Mouse (Mus musculus): ENCODE measurements around the gene Svs6. TPM values are rescaled to one million over a fixed set of nuclear protein-coding genes. Genes with fewer than 3 reads are reported as not detected.

Gene Svs6
- polyA plus RNA-seq, 1 experiment: not detected

DNA sequence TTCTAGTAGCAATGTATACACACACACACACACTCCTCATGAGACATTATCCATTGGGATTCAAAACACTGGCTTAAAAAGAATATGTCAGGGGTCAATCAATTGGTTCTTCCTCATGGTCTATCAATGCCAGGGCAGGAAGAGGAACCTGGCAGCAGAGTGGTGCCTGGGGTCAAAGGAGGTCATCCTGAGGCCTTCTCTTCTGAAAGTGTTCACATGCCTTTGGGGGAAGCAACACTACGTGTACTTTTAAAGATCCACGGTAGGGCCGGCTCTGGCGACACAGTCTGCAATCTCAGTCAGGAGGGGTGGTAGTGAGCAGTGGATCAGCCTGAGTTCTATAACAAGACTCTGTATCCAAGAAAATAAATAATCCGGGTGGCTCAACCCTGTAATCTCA, 43.1 kb downstream of the Svs6 start:
- Histone ChIP-seq H3K4me3 (ENCODE audit: insufficient read depth, poor library complexity, severe bottlenecking) (no peak overlapping the region), H3K27me3 (ENCODE audit: control insufficient read depth, insufficient read depth, insufficient read length) (no peaks in the 10 kb centered on the region), H3K79me2 (ENCODE audit: control insufficient read depth, insufficient read depth) (no peaks in the 10 kb centered on the region), H3ac (ENCODE audit: control insufficient read depth, insufficient read length, low read depth) (no peak overlapping the region), H3K36me3 (ENCODE audit: control insufficient read depth, insufficient read depth) (no peaks in the 10 kb centered on the region), H3K79me3 (ENCODE audit: low read depth) (no peaks in the 10 kb centered on the region)
- TF ChIP-seq MYOD1 (IDR thresholded peaks at IDR 0.05; ENCODE audit: control insufficient read depth, insufficient read length, low read depth): no peak
- no peak for TF ChIP-seq FOSL1 (IDR thresholded peaks at IDR 0.05; ENCODE audit: insufficient read depth, low read length, poor library complexity, severe bottlenecking)
- no peak for TF ChIP-seq CTCF (IDR thresholded peaks at IDR 0.05; ENCODE audit: control insufficient read depth, insufficient read depth, insufficient read length)
- TF ChIP-seq MAX (IDR thresholded peaks at IDR 0.05): no peak
- no peak for TF ChIP-seq CEBPB (IDR thresholded peaks at IDR 0.05; ENCODE audit: low read depth)
- TF ChIP-seq USF1 (IDR thresholded peaks at IDR 0.05; ENCODE audit: low read depth): no peak
- no peak for TF ChIP-seq MYOG (IDR thresholded peaks at IDR 0.05; ENCODE audit: control insufficient read depth, extremely low read depth, insufficient read length)

DNA sequence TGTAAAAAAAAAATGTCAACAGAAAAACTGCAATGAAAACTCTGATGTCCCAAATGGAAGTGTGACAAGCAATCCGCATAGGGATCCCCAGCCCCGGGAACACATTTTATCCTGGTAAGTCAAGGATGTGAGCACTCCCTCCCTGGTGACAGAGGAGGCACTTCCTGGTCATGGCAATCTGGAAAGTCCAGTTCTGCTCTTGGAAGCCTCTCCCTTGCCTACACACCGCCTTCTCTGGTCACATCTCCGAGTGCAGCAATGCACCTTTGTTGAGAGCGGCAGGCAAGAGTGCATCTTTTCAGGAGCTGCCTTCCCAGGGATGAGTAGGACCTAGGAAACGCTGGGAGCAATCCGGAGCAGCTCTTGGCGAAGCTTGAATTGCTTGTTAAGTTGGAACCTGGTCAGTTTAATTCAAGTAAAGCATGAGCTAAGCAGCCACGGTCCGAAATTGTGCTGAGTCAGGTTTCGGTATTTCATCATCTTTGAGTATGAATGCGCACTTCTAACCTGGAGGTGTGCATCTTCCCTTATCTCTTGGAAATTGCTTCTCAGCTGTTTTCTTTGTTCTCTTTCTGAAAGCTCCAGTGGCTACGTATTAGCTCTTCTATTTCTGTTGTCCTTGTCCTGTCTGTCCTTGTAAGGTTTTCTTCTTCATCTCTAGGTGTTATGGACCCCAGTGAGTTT, 44.6 kb downstream of the Svs6 start:
- H3K27me3 ChIP-seq (ENCODE audit: control insufficient read depth, insufficient read depth, insufficient read length): no peaks in the 10 kb centered on the region
- no peak overlapping the region for H3ac ChIP-seq (ENCODE audit: control insufficient read depth, insufficient read length, low read depth)
- H3K36me3 ChIP-seq (ENCODE audit: control insufficient read depth, insufficient read depth): no peaks in the 10 kb centered on the region
- TF ChIP-seq USF1 (IDR thresholded peaks at IDR 0.05; ENCODE audit: low read depth) (no peak), CTCF (IDR thresholded peaks at IDR 0.05; ENCODE audit: control insufficient read depth, insufficient read depth, insufficient read length) (no peak), MYOD1 (IDR thresholded peaks at IDR 0.05; ENCODE audit: control insufficient read depth, insufficient read length, low read depth) (no peak), MAX (IDR thresholded peaks at IDR 0.05) (no peak), FOSL1 (IDR thresholded peaks at IDR 0.05; ENCODE audit: insufficient read depth, low read length, poor library complexity, severe bottlenecking) (no peak), MYOG (IDR thresholded peaks at IDR 0.05; ENCODE audit: control insufficient read depth, extremely low read depth, insufficient read length) (no peak), CEBPB (IDR thresholded peaks at IDR 0.05; ENCODE audit: low read depth) (no peak)
- no peak overlapping the region for H3K4me3 ChIP-seq (ENCODE audit: insufficient read depth, poor library complexity, severe bottlenecking)
- no peaks in the 10 kb centered on the region for H3K79me3 ChIP-seq (ENCODE audit: low read depth)
- H3K79me2 ChIP-seq (ENCODE audit: control insufficient read depth, insufficient read depth): no peaks in the 10 kb centered on the region

DNA sequence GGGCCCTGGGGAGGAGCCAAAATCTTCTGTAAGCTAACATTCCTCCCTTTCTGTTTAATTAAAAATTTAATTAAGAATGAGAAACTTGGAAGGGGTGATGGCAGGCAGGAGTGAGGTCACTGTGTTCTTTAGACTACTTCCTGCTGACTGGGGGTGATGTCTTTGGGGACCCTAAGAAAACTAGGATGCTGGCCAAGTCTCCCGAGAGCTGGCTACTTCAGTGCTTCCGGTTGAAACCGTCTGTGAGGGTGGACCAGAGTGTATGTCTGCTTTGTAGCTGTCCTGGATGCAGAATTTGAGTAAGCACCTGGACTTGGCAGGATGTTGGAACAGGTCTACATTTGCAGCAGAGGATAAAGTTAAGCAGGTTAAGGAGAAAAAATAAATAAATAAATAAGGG, 50.4 kb downstream of the Svs6 start:
- H3K79me2 ChIP-seq (ENCODE audit: control insufficient read depth, insufficient read depth): no peaks in the 10 kb centered on the region
- H3ac ChIP-seq (ENCODE audit: control insufficient read depth, insufficient read length, low read depth): no peak overlapping the region
- no peaks in the 10 kb centered on the region for H3K79me3 ChIP-seq (ENCODE audit: low read depth)
- no peaks in the 10 kb centered on the region for H3K27me3 ChIP-seq (ENCODE audit: control insufficient read depth, insufficient read depth, insufficient read length)
- H3K4me3 ChIP-seq (ENCODE audit: insufficient read depth, poor library complexity, severe bottlenecking): no peak overlapping the region
- TF ChIP-seq MYOD1 (IDR thresholded peaks at IDR 0.05; ENCODE audit: control insufficient read depth, insufficient read length, low read depth): no peak
- TF ChIP-seq CEBPB (IDR thresholded peaks at IDR 0.05; ENCODE audit: low read depth): no peak
- TF ChIP-seq FOSL1 (IDR thresholded peaks at IDR 0.05; ENCODE audit: insufficient read depth, low read length, poor library complexity, severe bottlenecking): no peak
- TF ChIP-seq MYOG (IDR thresholded peaks at IDR 0.05; ENCODE audit: control insufficient read depth, extremely low read depth, insufficient read length): no peak
- no peak for TF ChIP-seq USF1 (IDR thresholded peaks at IDR 0.05; ENCODE audit: low read depth)
- TF ChIP-seq MAX (IDR thresholded peaks at IDR 0.05): no peak
- no peak for TF ChIP-seq CTCF (IDR thresholded peaks at IDR 0.05; ENCODE audit: control insufficient read depth, insufficient read depth, insufficient read length)
- H3K36me3 ChIP-seq (ENCODE audit: control insufficient read depth, insufficient read depth): no peaks in the 10 kb centered on the region

Small RNAs within 50 kb of the gene (microRNA-seq; reads per million reads assigned to microRNA genes)
- gene Mir7678 (ENCODE audit: borderline microRNAs expressed): 0.12 reads per million

Other genes starting within 250 kb of the Svs6 start
- gene Stk4, start 246.4 kb upstream of the Svs6 start, polyA plus RNA-seq (2012; fragmentation: generic; extraction: Trizol): 9.5 TPM
- 19.3 TPM for gene Tomm34, start 245.6 kb upstream of the Svs6 start, polyA plus RNA-seq (2012; fragmentation: generic; extraction: Trizol)
- not detected for gene Kcns1, start 145.6 kb upstream of the Svs6 start, polyA plus RNA-seq (2012; fragmentation: generic; extraction: Trizol)
- gene Wfdc5, start 134.0 kb upstream of the Svs6 start, polyA plus RNA-seq (2012; fragmentation: generic; extraction: Trizol): not detected
- not detected for gene Wfdc12, start 126.1 kb upstream of the Svs6 start, polyA plus RNA-seq (2012; fragmentation: generic; extraction: Trizol)
- gene Wfdc15a, start 116.6 kb upstream of the Svs6 start, polyA plus RNA-seq (2012; fragmentation: generic; extraction: Trizol): 0.76 TPM
- gene Wfdc15b, start 95.1 kb upstream of the Svs6 start, polyA plus RNA-seq (2012; fragmentation: generic; extraction: Trizol): not detected
- gene Svs2, start 78.3 kb upstream of the Svs6 start, polyA plus RNA-seq (2012; fragmentation: generic; extraction: Trizol): not detected
- not detected for gene Svs3b, start 60.1 kb upstream of the Svs6 start, polyA plus RNA-seq (2012; fragmentation: generic; extraction: Trizol)
- not detected for gene Svs4, start 38.3 kb upstream of the Svs6 start, polyA plus RNA-seq (2012; fragmentation: generic; extraction: Trizol)
- not detected for gene Svs3a, start 27.5 kb upstream of the Svs6 start, polyA plus RNA-seq (2012; fragmentation: generic; extraction: Trizol)
- gene Svs5, start 16.0 kb downstream of the Svs6 start, polyA plus RNA-seq (2012; fragmentation: generic; extraction: Trizol): not detected
- 11.4 TPM for gene Slpi, start 72.3 kb downstream of the Svs6 start, polyA plus RNA-seq (2012; fragmentation: generic; extraction: Trizol)
- gene Rbpjl, start 86.4 kb downstream of the Svs6 start, polyA plus RNA-seq (2012; fragmentation: generic; extraction: Trizol): 0.01 TPM
- 0.01 TPM for gene Matn4, start 88.4 kb downstream of the Svs6 start, polyA plus RNA-seq (2012; fragmentation: generic; extraction: Trizol)
- gene Sdc4, start 127.1 kb downstream of the Svs6 start, polyA plus RNA-seq (2012; fragmentation: generic; extraction: Trizol): 124 TPM
- gene Sys1, start 140.2 kb downstream of the Svs6 start, polyA plus RNA-seq (2012; fragmentation: generic; extraction: Trizol): 49.6 TPM
- gene Gm20458, start 144.2 kb downstream of the Svs6 start, polyA plus RNA-seq (2012; fragmentation: generic; extraction: Trizol): 29.7 TPM
- gene Trp53tg5, start 157.0 kb downstream of the Svs6 start, polyA plus RNA-seq (2012; fragmentation: generic; extraction: Trizol): not detected
- gene Dbndd2, start 169.4 kb downstream of the Svs6 start, polyA plus RNA-seq (2012; fragmentation: generic; extraction: Trizol): 21.2 TPM
- 74.3 TPM for gene Pigt, start 180.8 kb downstream of the Svs6 start, polyA plus RNA-seq (2012; fragmentation: generic; extraction: Trizol)
- not detected for gene Wfdc2, start 245.7 kb downstream of the Svs6 start, polyA plus RNA-seq (2012; fragmentation: generic; extraction: Trizol)

Measured in C2C12 (cell line).